Mouse (Mus musculus): ENCODE measurements around the gene Gse1. TPM values are rescaled to one million over a fixed set of nuclear protein-coding genes. Genes with fewer than 3 reads are reported as not detected.
A peak's percentile ranks its signal among the peaks of the same experiment; 100 is the strongest.

Gse1 gene
- polyA plus RNA-seq, 1 experiment from 2014 or later = 24.0 TPM

DNA sequence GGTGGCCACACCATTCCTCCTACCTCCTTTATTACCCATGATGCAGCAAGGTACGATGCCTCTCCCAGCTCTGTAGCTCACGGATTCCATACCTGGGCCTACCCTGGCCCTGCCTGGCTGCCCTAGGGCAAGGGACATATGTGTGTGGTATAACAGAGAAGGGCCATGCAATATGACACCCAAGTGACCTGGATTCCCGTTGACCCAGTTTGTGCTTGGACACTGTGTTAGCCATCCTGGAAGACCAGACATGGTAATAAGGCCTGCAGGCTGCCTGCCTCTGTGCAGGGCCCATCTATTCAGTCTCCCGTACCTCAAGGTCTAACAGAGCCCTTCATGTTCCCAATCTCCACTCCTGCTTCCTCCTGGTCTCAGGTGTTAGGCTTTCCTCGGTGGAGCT lies 200.2 kb downstream of the Gse1 start:
- no peaks in the 10 kb centered on the region for H3K36me3 ChIP-seq (ENCODE audit: poor library complexity, severe bottlenecking)
- no peak overlapping the region for H3K4me2 ChIP-seq
- no peak for ATAC-seq
- H3K27me3 ChIP-seq = no peaks in the 10 kb centered on the region
- no peak overlapping the region for H3K9ac ChIP-seq
- WGBS = 86% methylated on average over 5 of the region's 5 CpGs
- no peak overlapping the region for H3K4me3 ChIP-seq
- H3K27ac ChIP-seq = peak overlapping the region; percentile 0; the same call in 1 of the 2 replicates
- no peaks in the 10 kb centered on the region for H3K9me3 ChIP-seq (replicated peaks)
- H3K4me1 ChIP-seq = peaks cover 78% of the 10 kb centered on the region

DNA sequence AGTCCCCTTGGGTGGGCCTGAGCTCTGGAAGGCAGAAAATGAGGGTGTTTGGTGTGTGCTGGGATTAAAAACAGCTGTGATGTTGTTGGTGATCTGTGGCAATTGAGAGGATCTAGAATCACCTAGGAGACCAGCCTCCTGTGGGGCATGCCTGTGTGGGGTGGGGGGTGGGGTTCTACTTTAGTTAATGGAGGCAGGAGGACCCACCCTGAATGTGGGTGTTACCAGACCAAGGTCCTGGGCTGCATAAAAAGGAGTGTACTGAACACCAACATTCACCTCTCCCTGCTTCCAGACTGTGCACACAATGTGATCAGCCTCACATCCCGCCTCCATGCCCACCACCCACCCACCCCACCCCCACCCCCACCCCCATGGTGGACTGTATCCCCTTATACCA lies 200.9 kb downstream of the Gse1 start:
- no peaks in the 10 kb centered on the region for H3K36me3 ChIP-seq (ENCODE audit: poor library complexity, severe bottlenecking)
- no peaks in the 10 kb centered on the region for H3K27me3 ChIP-seq
- H3K4me3 ChIP-seq = no peak overlapping the region
- H3K4me2 ChIP-seq = no peak overlapping the region
- no peaks in the 10 kb centered on the region; the same call in 1 of the 2 replicates for H3K9me3 ChIP-seq (replicated peaks)
- H3K4me1 ChIP-seq = peaks cover 72% of the 10 kb centered on the region
- H3K27ac ChIP-seq = peak overlapping the region; percentile 0; the same call in 1 of the 2 replicates
- ATAC-seq = no peak
- H3K9ac ChIP-seq = no peak overlapping the region
- WGBS = 100% methylated on average over 1 of the region's 1 CpGs

DNA sequence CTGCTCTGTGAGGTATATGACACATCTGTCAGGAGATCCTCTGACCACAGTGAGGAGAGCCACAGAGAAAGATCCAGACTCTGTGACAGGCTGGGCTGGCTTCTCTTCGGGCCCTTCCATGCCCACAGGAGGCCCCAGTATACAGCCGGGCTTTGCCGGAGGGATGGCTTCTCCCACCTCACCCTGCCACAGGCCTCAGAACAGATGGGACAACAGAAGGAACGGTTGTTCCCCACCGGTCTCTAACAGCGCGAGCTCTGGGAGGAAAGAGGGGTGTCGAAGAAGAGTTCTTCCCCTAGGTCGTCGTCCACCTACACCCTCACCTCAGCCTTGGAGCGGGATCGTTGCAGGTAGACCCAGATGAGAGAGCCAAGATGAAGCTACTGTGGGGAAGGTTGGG lies 202.8 kb downstream of the Gse1 start:
- no peaks in the 10 kb centered on the region; the same call in 1 of the 2 replicates for H3K9me3 ChIP-seq (replicated peaks)
- no peak overlapping the region for H3K4me3 ChIP-seq
- 69% methylated on average over 12 of the region's 12 CpGs for WGBS
- ATAC-seq = no peak
- no peaks in the 10 kb centered on the region for H3K27me3 ChIP-seq
- no peaks in the 10 kb centered on the region for H3K36me3 ChIP-seq (ENCODE audit: poor library complexity, severe bottlenecking)
- no peak overlapping the region for H3K9ac ChIP-seq
- H3K4me2 ChIP-seq = no peak overlapping the region
- peaks cover 57% of the 10 kb centered on the region for H3K4me1 ChIP-seq
- no peak overlapping the region for H3K27ac ChIP-seq

DNA sequence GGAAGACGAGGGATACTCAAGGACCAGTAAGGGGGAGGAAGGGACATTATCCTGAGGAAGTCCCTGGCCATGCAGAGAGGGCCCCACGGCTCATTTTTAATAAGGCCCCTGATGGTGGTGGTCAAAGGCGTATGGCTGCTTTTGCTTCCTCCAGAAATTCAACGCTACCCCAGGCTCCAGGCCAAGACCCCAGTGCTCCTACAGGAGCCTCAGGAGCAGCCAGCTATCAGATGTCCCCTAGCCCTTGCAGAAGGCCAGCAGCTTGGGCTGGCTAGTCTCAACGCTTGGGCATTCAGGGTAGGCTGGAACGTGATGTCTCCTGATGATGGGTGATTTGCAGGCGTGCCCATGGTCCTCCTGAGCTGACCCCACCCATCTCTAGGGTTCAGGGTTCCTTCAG lies 204.2 kb downstream of the Gse1 start:
- Histone ChIP-seq H3K36me3 (ENCODE audit: poor library complexity, severe bottlenecking) (no peaks in the 10 kb centered on the region), H3K9ac (no peak overlapping the region), H3K4me1 (peaks cover 56% of the 10 kb centered on the region), H3K4me2 (no peak overlapping the region), H3K4me3 (no peak overlapping the region), H3K9me3 (replicated peaks) (no peaks in the 10 kb centered on the region; the same call in 1 of the 2 replicates), H3K27ac (peak overlapping the region; percentile 80), H3K27me3 (no peaks in the 10 kb centered on the region)
- 79% methylated on average over 7 of the region's 7 CpGs for WGBS
- ATAC-seq = no peak

DNA sequence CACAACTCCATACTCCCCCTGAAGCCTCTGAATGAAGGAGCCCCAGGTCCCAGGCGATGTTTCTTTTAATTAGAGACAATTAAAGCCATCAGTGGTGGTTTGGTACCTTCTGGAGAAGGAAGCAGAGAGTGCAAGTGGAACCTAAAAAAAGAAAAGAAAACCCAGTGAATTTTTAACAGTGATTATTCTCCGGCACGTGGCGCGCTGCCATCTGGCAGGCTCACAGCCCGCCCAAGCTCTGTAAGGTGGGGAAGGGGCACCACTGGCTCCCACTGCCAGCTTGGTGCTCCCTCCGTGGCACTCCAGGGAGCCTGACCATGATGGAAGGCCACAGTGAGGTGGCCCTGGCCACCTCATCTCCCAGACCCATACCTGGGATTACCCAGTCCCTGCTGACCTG lies 204.9 kb downstream of the Gse1 start:
- WGBS = 53% methylated on average over 7 of the region's 7 CpGs

DNA sequence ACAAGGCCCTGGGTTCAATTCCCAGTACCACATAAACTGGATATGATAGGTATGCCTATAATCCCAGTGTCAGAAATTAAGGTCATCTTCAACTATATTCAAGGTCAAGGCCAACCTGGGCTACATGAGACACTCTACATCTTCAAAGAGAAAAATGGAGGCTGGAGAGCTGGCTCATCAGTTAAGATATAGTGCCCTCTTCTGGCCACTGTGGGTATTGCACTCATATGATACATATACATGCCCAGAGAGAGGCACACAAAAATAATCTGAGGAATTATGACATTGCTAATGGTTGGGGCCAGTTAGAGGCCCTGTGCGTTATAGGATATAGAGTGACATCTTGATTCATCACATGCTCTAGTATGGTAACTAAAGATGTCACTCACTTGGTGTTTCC lies 205.5 kb downstream of the Gse1 start:
- H3K4me3 ChIP-seq = no peak overlapping the region
- H3K36me3 ChIP-seq (ENCODE audit: poor library complexity, severe bottlenecking) = no peaks in the 10 kb centered on the region
- WGBS = 100% methylated on average over 1 of the region's 1 CpGs
- H3K9me3 ChIP-seq (replicated peaks) = no peaks in the 10 kb centered on the region; the same call in 1 of the 2 replicates
- H3K4me2 ChIP-seq = no peak overlapping the region
- H3K27ac ChIP-seq = peak overlapping the region; percentile 80; the same call in 1 of the 2 replicates
- no peak for ATAC-seq
- H3K4me1 ChIP-seq = peaks cover 56% of the 10 kb centered on the region
- no peak overlapping the region for H3K9ac ChIP-seq
- H3K27me3 ChIP-seq = no peaks in the 10 kb centered on the region

More for the DNA sequence above, 204.9 kb downstream of the Gse1 start:
- H3K4me3 ChIP-seq = no peak overlapping the region
- H3K9ac ChIP-seq = 0 out of 2 replicates have a peak overlapping the region, but pooled peaks have one; percentile 35
- no peaks in the 10 kb centered on the region; the same call in 1 of the 2 replicates for H3K9me3 ChIP-seq (replicated peaks)
- H3K27me3 ChIP-seq = no peaks in the 10 kb centered on the region
- no peak for ATAC-seq
- H3K27ac ChIP-seq = peak overlapping the region; percentile 80
- no peaks in the 10 kb centered on the region for H3K36me3 ChIP-seq (ENCODE audit: poor library complexity, severe bottlenecking)
- peaks cover 56% of the 10 kb centered on the region for H3K4me1 ChIP-seq
- H3K4me2 ChIP-seq = no peak overlapping the region

DNA sequence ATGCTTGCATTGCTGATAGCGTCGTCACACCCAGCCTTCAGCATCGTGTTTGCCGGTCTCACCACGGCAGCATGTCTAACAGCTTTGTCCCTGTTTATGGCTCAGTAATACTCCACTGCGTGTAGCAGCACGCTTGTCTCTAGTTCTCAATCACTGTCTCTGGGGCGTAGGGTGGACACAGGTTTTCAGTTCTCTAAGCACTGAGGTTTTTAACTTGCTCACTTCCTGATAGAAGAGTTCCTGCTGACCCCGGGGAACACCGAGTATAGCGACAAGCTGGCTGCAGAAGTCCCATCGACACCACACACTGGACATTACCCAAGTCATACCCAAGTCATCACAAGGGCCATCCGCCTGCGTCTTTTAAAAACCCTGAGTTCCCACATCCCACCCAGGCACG lies 207.5 kb downstream of the Gse1 start:
- ATAC-seq = no peak
- Histone ChIP-seq H3K9me3 (replicated peaks) (no peaks in the 10 kb centered on the region; the same call in 1 of the 2 replicates), H3K4me2 (no peak overlapping the region), H3K27me3 (no peaks in the 10 kb centered on the region), H3K4me1 (peaks cover 69% of the 10 kb centered on the region), H3K36me3 (ENCODE audit: poor library complexity, severe bottlenecking) (no peaks in the 10 kb centered on the region), H3K9ac (no peak overlapping the region), H3K27ac (no peak overlapping the region), H3K4me3 (no peak overlapping the region)
- WGBS = 93% methylated on average over 15 of the region's 15 CpGs

DNA sequence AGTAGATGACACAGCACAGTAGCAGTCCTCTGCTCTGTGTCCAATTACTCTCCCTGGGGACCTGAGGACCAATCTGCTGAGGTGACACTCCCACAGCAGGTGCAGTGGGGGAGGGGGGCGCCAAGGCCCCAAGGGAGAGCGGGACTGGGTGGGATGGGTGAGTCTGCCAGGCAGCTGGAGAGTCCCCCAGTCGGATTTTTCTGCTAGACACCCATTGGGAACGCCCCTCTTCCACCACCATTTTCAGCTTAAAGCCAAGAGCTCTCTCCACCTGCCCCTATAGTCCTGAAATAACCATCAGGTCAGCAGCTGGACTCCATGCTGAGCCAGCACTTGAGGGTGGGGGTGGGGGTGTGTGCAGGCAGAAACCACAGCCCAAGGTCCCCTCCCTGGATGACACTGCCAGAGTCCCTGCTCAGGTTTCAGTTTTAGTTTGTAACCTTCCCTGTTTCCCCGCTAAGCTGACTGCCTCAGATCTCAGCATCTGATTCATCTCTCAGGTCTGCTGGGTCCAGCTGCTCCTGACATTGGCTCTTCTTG lies 208.3 kb downstream of the Gse1 start:
- Histone ChIP-seq H3K27ac (peak overlapping the region; percentile 91), H3K4me3 (no peak overlapping the region), H3K9ac (peak overlapping the region; percentile 5; the same call in 1 of the 2 replicates), H3K4me1 (peaks cover 72% of the 10 kb centered on the region), H3K4me2 (no peak overlapping the region), H3K9me3 (replicated peaks) (no peaks in the 10 kb centered on the region; the same call in 1 of the 2 replicates), H3K36me3 (ENCODE audit: poor library complexity, severe bottlenecking) (no peaks in the 10 kb centered on the region), H3K27me3 (no peaks in the 10 kb centered on the region)
- ATAC-seq = no peak
- WGBS = 46% methylated on average over 5 of the region's 5 CpGs

DNA sequence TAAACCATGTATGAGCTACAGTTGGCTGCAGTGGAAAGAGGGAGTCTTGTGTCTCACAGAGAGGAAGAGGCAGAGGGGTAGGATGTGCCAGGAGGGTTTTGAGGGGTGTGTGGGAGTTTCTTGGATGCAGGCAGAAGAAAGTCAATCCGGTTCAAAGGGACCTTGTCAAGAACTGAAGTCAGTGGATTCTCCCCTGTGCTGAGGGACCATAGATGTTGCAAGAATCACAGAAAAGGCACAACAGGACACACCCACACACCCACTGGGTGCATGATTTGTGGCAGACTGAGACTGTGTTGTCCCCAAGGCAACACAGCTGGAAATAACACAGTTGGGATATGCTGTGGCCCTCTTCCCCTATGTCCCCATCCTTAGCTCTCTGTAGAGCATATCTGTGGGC lies 209.0 kb downstream of the Gse1 start:
- Histone ChIP-seq H3K4me1 (peaks cover 78% of the 10 kb centered on the region), H3K27ac (peak overlapping the region; percentile 91), H3K4me2 (no peak overlapping the region), H3K9ac (peak overlapping the region; percentile 5; the same call in 1 of the 2 replicates), H3K4me3 (no peak overlapping the region), H3K9me3 (replicated peaks) (no peaks in the 10 kb centered on the region; the same call in 1 of the 2 replicates), H3K27me3 (no peaks in the 10 kb centered on the region), H3K36me3 (ENCODE audit: poor library complexity, severe bottlenecking) (no peaks in the 10 kb centered on the region)
- ATAC-seq = no peak
- WGBS = 74% methylated on average over 1 of the region's 1 CpGs

DNA sequence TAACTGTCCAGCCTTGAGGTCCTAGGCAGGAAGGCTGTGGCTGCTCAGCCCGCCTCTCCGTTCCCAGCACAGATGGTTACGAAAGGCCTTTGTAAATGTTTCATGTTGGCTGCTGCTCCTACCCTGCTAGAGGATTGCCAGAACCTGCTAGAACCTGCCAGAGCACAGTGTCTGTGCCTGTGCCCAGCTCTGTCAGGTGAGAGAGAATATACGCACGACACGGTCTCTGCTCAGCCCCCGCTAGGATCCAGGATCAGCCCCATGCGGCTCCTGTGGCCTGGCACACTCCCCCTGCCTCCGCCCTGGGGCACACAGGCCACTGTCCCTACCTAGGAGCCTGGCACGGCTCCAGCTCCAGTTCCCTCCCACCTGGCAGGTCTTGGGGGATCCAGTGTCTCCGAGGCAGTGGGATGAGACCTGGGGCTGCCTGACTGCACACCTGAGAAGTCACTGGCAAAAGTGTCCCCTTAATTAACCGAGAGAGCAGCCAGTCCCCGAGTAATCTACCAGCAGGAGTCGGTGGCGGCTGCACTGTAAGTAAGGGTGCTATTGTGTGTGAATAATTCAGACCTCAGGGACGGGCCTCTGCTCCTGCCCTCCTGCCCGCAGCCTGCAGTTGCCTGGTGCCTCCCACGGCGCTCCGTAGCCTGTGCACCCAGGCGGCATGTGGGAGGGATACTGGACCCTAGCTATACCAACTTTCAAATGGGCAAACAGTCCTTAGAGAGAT lies 209.6 kb downstream of the Gse1 start:
- Histone ChIP-seq H3K9ac (peak overlapping the region; percentile 38), H3K4me3 (no peak overlapping the region), H3K27me3 (no peaks in the 10 kb centered on the region), H3K9me3 (replicated peaks) (no peaks in the 10 kb centered on the region; the same call in 1 of the 2 replicates), H3K4me1 (peaks cover 78% of the 10 kb centered on the region), H3K4me2 (no peak overlapping the region; the same call in 1 of the 2 replicates), H3K27ac (peak overlapping the region; percentile 91), H3K36me3 (ENCODE audit: poor library complexity, severe bottlenecking) (no peaks in the 10 kb centered on the region)
- 37% methylated on average over 21 of the region's 21 CpGs for WGBS
- peak; percentile 26; the same call in 1 of the 2 replicates for ATAC-seq

DNA sequence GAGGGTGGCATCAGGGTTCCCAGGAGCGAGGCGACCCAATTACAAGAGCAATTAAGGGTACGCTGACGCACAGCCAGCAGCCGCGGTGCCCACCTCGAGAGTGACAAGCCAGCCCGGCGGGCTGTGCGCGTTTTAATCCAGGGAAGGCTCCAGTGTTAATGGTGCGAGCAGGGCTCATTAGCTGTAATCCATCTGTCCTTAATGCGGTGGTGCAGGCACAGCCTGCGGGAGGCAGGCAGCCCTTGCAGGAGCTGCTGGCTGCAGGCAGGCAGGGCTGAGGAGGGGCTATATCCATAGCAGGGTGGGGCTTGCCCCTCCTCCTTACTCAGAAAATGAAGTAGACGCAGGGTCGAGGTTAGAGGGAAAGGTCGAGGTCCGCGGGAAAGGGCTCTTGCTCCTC lies 211.1 kb downstream of the Gse1 start:
- 2% methylated on average over 19 of the region's 19 CpGs for WGBS

DNA sequence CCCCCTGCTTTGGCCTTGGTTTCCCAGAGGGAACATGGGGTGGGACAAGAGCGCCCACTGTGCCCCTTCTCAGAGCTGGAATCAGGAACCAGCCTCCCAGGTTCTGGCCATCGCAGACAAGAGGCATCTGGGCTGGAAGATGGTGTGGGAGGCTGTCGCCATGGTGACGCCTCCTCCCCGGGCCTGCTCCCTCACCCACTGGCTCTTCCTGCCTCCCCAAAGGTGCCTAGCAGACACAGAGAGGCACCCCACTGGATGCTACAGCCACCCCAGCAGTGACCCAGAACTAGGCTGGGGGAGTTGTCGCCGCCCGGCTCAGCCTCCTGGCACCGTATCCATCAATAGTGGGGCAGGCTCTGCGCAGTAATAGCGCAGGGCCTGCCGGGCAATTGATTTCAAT lies 212.5 kb downstream of the Gse1 start:
- no peak for ATAC-seq
- Histone ChIP-seq H3K9me3 (replicated peaks) (no peaks in the 10 kb centered on the region), H3K36me3 (ENCODE audit: poor library complexity, severe bottlenecking) (no peaks in the 10 kb centered on the region), H3K27me3 (no peaks in the 10 kb centered on the region), H3K4me3 (no peak overlapping the region), H3K9ac (peak overlapping the region; percentile 50), H3K27ac (peak overlapping the region; percentile 91), H3K4me2 (no peak overlapping the region), H3K4me1 (peaks cover 69% of the 10 kb centered on the region)
- WGBS = 52% methylated on average over 12 of the region's 12 CpGs

More for the DNA sequence above, 211.1 kb downstream of the Gse1 start:
- peak overlapping the region; percentile 40 for H3K4me2 ChIP-seq
- H3K36me3 ChIP-seq (ENCODE audit: poor library complexity, severe bottlenecking) = no peaks in the 10 kb centered on the region
- no peaks in the 10 kb centered on the region for H3K9me3 ChIP-seq (replicated peaks)
- H3K4me3 ChIP-seq = no peak overlapping the region
- H3K9ac ChIP-seq = peak overlapping the region; percentile 50
- no peaks in the 10 kb centered on the region for H3K27me3 ChIP-seq
- ATAC-seq = peak; percentile 86
- peak overlapping the region; percentile 91 for H3K27ac ChIP-seq
- peaks cover 73% of the 10 kb centered on the region for H3K4me1 ChIP-seq
